Mouse (Mus musculus) T-helper 17 cell (primary cell): ENCODE data around the gene Sergef.
"Not testable (repeated sequence)": the region's sequence is repeated elsewhere in the genome, so short reads cannot be mapped to it uniquely, and the experiment has no call there.

Source experiments
- in situ Hi-C, 2 experiments: fragments of 300-600 bp; cut with MboI, MseI; formaldehyde crosslinking; loops; 1 replicate in 1 of 2; 2 replicates in 1 of 2; pipeline ENCODE4 v1.15.1; 2025; ENCODE audit warnings: high pct_unique_total_duplicates in 2 of 2

Gene Sergef

DNA sequence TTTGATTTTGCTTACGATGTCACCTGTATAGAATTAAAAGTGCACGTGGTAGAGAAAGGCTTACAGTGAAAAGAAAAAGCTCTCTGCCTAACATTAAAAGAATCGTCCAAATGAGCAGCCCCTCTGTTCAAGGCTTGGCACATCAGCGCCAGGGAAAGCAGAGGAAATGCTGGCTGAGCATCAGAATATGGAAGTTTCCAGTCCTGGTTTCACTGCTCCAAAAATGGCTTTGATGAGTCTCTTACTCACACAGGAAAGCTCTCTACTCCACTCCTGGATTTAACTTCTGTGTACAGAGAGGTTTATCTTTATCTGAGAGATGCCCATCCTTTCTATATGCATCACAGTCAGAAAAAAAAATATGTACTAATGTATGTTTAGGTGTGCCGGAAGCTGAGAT is 61.5 kb downstream of the Sergef start:
- in situ Hi-C loops = no loop called here

DNA sequence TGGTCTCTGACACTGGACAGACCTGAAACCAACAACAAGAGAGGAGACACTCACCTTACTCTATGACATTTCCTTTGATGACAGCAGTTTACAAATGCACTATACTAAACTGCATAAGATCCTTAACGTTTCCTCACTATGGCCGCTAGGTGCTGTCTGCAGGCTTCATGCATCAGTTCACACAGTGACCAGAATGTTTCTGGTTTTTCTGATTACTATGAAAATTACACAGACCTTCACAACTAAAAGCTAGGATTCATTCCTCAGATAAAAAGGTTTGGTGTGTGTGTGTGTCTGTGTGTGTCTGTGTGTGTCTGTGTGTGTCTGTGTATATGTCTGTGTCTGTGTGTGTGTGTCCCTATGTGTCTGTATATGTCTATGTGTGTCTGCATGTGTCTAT is 63.7 kb downstream of the Sergef start:
- in situ Hi-C loops = no loop called here

DNA sequence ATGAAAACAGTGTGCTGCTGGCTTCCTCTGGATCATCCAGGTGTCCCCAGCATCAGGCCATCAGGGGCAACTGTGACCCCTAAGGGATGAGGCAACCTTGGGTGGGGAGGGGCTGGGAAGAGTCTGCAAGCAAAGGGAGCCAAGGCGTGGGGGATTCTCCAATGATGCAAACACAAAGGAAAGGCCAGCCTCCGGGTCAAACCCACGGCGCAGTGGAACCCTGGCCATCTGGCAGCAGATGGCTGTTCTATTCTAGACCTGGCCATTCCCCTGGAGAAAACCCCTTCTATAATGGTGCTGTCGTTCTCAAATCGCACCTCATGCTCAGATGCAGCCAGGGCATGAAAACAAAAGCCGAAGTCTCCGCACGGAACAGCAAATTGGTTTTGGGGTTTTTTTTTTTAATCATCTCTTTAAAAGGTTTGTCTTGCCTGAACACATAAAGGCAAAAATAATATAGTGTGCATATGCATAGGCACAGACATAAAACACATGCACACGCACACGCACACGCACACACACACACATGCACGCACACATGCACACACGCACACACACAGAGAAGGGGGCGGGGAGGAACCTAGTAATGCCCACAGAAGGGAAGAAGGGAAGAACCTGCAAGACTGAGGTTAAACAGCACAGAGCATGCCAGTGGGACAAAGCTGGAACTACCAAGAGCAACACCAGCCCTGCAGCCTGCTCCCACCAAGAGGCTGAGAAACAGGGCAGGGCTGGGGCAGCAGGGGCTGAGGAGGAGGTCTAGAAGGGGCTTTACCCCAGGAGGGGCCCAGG is 66.6 kb downstream of the Sergef start:
- in situ Hi-C loops = no loop called here

DNA sequence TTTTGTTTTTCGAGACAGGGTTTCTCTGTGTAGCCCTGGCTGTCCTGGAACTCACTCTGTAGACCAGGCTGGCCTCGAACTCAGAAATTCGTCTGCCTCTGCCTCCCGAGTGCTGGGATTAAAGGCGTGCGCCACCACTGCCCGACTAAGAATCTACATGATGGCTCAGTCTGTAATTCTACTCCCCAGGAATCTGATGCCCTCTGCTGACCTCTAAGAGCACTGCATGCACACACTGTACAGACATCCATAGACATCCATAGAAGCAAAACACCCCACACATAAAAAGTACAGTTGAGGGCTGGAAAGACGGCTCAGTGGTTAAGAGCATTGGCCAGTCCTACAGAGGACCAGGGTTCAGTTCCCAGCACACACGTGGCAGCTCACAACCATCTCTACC is 70.1 kb downstream of the Sergef start:
- in situ Hi-C loops = not testable (repeated sequence)

DNA sequence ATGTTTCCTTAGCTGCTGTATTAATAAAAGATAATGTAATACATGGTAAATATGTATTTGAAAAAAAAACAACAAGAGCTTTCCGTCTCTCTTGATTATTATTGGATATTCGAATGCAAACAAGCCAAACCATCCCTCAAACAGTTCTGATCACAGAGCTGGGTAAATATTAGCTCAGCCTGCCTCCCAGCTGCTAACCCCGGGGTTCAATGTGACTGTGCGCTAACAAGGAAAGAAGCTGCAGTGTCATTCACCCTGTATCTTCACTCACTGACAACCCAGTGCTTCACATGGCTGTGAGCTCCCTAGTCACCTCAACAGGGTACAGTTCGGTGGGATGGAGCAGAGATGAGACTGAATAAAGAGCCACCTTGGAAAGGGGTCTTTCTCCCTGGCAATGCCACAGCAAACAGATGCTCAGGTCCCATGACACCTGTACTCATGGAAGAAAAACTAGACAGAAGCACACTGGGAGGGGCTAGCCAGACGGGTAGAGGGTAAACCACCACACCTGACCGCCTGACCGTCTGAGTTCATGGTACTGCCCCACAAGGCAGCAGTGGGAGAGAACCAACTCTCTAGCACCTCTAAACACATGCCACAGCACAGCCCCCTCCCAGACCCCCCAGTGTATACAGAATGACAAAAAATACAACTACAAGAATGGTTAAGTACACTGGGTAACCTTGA is 73.1 kb downstream of the Sergef start:
- in situ Hi-C loops = no loop called here

DNA sequence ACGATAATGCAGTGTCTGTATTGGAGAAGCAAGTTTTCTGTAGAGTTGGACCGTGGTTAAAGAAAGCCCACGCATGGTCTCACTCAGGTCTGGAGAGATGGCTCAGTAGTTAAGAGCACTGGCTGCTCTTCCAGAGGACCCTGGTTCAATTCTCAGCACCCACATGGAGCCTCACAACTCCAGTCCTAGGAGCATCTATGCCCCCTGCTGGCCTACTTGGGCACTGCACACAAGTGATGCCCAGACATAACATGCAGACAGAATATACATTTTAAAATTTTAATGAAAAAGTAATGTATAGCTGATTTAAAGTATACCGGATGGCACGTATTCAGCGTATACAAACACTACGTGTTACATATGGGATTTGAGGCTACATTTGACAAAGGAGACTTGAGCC is 74.2 kb downstream of the Sergef start:
- in situ Hi-C loops = no loop called here

DNA sequence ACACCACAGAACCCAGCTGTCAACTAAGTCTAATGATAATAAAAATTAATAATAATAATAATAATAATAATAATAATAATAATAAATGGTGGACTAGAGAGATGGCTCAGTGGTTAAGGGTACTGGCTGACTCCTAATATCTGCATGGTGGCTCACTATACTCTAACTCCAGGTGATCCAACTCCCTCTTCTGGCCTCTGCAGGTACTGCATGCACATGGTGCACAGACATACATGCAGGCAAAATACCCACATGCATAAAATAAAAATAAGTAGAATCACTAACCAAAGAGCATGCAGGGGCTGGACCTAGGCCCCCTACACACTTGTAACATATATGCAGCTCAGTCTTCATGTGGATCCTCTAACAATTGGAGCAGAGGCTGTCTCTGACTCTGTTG is 75.8 kb downstream of the Sergef start:
- in situ Hi-C loops = no loop called here

DNA sequence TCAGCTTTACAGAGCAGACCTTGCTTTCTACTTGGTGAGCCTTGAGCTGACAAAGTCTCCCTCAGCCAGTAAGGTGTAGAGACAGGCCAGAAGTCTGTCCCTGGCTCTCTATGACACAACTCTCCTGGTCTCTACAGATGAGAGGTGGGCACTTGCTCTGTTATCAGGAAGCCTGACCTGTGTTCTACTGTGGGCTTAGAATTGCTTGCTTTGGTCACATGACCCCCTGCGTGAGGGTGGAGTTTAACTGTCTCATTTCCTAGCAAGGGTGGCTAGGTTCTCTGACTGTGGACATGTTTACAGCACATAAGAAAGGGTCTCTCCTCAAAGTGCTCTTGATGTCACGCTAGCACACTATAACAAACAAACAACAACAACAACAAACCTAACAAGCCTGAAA is 79.5 kb downstream of the Sergef start:
- in situ Hi-C loops = no loop called here

DNA sequence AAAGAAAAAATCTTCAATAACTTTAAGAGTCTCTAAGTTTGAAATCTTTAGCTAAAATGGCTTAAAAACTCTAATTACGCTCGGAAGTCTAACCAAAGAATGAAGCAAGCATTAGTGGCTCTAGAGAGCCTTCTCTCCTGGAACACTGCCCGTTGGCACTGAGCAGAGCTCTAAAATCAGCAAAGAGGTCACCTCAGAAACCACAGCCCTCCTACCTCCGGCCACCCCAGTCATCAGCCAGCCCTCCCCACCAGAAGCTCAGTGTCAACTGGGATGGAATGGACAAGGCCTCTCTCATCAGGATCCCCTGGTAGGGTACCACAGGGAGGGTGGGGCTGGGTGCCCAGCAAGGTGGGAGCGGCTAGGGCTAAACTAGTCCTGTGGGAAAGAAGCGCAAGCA is 80.0 kb downstream of the Sergef start:
- in situ Hi-C loops = no loop called here

DNA sequence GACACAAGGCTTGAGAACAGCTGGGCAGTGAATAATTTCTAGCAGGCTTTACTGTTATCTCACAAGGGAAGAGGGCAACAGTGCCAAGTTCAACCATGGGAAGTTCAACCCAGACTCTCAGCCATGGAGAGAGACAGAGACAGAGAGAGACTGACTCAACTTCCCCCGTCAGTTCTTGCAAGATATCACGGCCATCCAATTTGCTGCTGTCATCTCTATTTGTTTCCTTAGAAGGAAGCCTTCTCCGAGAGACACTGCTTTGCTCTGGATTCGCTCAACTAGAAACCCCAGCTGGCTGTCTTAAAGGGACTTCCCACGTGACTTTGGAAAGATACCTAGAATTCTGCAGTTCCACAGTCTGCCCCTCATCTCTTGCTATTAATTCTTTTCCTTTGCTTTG is 80.6 kb downstream of the Sergef start:
- in situ Hi-C loops = no loop called here

DNA sequence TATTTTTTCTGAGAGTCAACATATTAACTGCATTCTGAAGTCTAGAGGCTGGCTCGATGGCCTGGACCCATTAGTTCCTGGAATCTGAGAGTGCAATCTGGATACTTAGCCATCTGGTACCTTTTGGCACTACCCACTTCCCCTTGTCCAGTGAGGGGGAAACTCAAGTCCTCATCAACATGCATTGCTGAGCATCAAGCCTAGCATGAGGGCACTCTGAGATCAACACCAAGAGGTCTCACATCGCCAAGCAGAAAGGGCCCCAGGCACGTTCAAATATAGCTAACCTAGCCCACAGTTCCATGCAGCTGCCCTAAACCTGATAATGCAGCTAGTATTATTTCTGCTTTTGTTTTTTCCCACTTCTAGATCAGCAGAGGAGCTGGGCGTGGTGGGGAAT is 81.6 kb downstream of the Sergef start:
- in situ Hi-C loops = no loop called here

DNA sequence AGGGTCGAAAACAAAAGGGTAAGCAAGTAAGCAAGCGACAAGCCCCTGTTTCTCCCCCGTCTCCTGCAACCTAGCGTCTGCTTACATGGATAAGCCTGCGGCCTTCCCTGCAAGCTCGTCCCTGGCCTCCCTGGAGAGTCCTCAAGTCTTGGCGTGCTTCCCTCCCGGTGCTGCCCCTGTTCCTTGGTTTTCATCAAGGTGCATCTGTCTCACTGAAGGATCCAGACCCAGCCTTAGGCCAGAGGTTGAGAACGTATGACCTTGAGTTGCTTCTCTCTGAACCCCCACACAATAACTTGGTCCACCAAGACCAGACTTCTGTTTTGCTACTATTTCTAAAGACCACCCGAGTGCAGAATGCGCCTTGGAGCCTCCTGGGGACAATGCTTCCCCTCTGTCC is 82.2 kb downstream of the Sergef start:
- in situ Hi-C loops = no loop called here

DNA sequence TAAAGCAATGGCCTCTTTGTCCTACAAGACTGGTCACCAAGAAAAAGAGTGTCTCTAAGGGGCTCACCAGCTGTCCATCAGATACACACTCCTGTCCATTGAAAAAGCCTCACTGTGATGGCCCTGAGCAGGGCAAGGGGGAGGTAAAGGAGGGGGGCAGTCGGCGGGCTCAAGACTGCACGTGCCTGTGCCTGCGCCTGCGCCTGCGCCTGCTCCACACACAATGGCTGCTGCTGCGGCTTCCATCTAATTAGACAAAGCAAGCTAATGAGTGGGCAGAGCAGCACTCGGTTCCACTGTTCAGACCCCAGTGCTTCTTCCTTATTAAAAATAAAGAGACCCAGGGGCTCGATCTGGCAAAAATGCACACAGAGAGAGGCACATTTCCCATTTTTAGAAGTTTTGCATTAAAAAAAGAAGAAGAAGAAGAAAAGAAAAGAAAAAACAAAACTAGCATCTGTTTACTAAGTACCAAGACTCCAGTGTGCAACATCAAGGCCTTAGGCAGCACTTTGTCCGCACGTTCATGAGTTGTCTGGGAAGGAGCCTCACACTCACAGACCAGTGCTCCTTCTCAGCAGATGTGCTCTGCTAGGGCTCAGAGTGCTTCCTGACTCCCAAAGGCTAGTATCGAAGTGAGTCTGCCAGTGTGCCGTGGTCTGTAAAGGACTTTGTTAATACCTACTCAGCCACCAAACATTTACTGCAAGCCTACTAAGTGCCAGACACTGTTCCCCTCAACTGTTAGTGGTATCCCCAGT is 83.1 kb downstream of the Sergef start:
- in situ Hi-C loops = no loop called here

DNA sequence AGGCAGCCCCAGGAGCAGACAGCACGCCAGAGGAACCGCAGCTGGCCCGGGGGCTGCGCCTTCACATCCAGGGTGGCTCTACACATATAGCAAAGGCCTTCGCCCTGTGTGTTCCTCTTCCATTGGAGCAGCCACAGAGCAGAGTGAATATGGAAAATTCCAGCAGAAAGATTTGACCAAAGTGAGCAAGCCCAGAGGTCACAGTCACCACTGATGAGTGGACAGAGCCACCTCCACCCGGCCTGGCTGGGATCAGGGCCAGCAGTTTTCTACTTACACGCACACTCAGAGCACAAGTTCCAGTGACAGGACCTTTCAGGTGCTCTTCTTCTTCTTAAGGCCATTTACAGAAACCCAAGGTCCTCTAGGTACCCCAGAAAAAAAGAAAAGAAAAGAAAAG is 83.9 kb downstream of the Sergef start:
- in situ Hi-C loops = no loop called here

DNA sequence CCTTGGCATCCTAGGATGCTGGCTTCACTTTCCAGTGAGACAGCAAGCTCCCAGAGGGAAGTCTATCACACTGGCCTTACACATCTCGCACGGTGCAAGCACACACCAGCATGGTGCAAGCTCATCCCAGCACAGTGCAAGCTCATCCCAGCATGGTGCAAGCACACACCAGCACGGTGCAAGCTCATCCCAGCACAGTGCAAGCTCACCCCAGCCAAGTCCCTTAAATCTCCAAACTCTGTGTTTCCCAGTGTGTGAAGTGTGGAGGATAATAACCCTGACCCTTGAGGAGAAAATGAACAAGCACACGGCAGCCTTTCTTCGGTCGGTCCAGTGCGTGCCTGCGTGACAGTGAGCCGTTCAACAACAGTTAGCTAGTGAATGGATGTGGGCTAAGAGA is 84.8 kb downstream of the Sergef start:
- in situ Hi-C loops = no loop called here

DNA sequence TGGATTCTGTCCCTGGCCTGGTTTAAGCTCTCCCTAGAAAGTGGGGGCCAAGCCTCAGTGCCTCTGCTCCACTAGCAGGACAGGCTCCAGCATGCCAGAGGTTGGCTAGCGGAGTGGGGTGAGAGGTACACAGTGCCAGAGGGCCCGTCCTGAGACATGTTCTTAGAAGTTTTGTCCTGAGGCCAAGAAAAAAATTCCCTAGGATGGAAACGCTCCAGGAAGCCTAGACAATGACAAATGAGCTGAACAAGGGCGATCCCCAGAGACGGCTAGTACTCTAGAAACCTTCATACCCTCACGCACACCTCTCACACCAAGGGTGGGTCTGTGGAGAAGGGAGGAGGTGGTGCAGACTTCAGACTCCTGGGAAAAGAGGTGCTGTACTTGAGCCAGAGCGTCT is 85.6 kb downstream of the Sergef start:
- in situ Hi-C loops = no loop called here

DNA sequence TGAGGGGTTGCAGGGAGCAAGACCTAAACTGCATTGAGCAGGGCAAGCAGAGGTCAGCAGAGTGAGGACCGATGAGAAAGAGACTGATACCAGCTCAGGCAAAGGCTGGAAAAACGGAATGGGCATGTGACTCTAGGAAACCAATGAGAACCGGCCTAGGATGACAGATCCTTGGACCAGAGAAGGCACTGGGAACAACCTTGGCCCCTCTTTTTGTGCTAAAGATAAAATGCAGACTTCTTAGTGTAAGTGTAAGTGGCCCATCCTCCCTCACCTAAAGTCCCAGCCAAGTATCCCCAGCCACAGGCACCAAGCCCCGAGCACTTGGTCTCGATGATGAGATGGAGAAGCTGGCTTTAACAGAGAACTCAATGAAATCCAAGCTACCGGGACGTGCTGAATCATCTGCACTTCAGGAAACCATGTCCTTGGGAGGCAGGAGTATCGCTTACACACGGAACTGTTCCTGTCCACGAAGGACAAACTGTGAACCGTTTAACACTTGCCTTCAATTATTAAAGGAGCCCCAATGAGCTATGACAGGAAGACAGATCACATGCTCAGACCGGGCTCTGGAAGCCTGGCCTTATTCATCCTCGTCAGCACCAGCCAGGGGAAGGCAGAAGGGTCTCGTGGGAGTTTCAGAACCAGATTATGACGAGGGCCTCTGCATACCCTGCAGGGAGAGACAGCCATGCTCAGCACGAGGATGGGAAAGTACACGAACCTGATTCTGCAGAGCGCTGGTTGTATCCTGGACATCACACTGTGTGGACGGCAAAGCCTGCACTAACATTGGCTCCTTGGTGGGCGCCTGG is 87.5 kb downstream of the Sergef start:
- in situ Hi-C loops = no loop called here

DNA sequence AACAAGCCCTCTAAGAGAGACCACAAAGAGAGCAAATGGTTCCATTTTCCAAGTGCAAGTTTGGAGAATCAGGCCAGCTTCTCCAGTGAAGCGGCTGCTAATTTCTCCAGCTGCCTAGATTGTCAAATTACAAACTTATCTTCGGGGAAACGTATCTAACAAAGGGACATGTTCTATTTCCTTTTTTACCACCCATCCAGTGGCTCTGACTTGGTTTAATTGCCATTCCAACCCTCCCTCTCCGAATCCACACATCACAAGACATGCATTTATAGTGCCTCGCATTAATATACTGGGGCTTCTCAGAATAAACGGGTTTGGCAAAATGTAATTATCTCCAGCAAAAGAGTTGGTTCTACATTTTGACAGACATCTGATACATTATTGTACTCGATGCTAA is 88.4 kb downstream of the Sergef start:
- in situ Hi-C loops = no loop called here

DNA sequence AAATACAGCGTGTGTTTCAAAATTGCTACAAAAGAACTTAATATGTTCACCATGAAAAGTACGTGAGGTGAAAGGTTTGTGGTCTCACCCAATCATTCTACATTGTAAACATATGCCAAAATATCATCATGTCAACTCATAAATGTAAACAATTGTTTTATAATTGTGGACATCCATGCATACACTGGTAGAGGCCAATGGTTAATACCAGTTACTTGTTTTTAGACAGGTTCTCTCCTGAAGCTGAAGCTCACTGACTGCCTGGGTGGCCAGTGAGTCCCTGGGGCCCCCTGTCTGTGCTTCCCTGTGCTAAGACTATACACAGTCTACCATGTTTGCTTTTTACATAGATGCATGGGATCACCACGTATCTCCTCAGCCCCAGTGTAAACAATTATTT is 91.5 kb downstream of the Sergef start:
- in situ Hi-C loops = no loop called here

DNA sequence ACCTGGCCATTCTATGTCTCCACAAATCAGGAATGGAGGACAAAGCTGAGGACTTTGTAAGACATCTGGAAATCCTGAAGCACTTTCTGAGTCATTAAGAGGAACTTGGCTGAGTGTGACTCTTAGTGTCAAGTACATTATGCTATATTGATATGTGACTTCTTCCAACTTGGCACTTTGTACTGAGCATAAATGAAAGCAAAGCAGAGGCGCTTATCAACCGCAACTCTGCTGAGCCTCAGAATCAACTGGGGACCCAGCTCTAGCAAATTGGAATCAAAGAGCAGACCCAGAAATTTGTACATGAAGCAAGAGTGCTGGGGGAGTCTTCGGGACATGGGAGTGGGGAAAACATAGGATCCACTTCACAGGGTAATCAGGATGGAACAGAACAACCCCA is 92.0 kb downstream of the Sergef start:
- in situ Hi-C loops = no loop called here

DNA sequence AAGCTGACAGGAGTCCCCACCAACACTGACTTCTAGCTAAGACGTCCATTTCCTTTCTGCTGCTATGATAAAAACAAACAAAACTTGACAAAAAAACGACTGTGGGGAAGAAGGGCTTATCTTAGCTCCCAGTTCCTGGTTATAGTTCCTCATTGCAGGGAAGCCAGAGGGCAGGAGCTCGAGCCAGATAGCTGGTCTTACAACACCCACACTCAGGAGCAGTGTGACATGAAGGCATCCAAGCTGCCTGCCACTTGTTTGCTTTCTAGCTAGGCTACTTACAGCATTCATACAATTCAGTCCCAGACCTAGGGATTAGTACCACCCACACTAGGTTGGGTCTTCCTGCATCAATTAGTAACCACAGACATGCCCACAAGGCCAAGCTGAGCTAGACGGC is 93.1 kb downstream of the Sergef start:
- in situ Hi-C loops = no loop called here

DNA sequence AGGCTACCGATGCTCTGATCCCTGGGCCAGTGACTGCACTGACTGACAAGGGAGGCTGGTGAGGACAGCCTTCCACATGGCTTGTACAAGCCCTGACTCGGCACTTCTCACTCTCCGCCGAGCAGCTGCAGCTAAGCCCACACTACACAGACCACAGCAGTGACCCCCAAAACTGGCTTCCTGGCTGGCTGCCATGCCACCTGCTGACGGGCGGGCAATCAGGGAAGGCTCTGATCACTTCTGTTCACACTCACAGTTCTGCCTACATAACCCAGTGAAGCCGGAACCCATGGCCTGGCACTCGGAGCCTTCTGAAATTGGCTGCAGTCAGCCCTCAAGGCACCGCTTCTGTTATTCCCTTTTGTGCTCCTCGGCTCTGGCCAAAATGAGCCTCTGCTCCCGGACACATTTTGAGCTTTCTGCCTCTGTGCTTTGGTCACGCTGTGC is 95.4 kb downstream of the Sergef start:
- in situ Hi-C loops = no loop called here
